Mouse (Mus musculus) stomach, postnatal 0 days (tissue): ENCODE results near the gene Hoxa10. TPM values are rescaled to one million over a fixed set of nuclear protein-coding genes. Genes with fewer than 3 reads are reported as not detected.

ENCODE experiments used
- ATAC-seq: fragments of 200-750 bp; cut with Nextera tagmentation; 2 replicates; pipeline ENCODE4 v1.8.0; 2017; ENCODE audit not compliant: low FRiP score, low TSS enrichment
- DNase-seq: peaks from one replicate; pipeline ENCODE4 v3.0.0-alpha.2; 2016; ENCODE audit warnings: low spot score
- H3K27ac ChIP-seq: fragments of 300-500 bp; sonication (generic); replicated peaks from 2 replicates; pipeline ENCODE4 v1.5.1; 2014; ENCODE audit warnings: mild to moderate bottlenecking, control low read depth
- H3K27me3 ChIP-seq: fragments of 300-500 bp; sonication (generic); 2 replicates; pipeline ENCODE4 v1.6.1; 2014; ENCODE audit warnings: low read length; ENCODE audit not compliant: control insufficient read depth, insufficient read depth
- H3K36me3 ChIP-seq: fragments of 300-500 bp; sonication (generic); 2 replicates; pipeline ENCODE4 v1.6.1; 2014; ENCODE audit warnings: low read length, mixed read lengths; ENCODE audit not compliant: control insufficient read depth, insufficient read depth
- H3K4me1 ChIP-seq: fragments of 300-500 bp; sonication (generic); replicated peaks from 2 replicates; pipeline ENCODE4 v1.6.1; 2014; ENCODE audit warnings: antibody characterized with exemption; ENCODE audit not compliant: control insufficient read depth, insufficient read depth
- H3K4me2 ChIP-seq: fragments of 300-500 bp; sonication (generic); replicated peaks from 2 replicates; pipeline ENCODE4 v1.6.1; 2014; ENCODE audit warnings: low read depth, mild to moderate bottlenecking, control low read depth, moderate library complexity
- H3K4me3 ChIP-seq: fragments of 300-500 bp; sonication (generic); 2 replicates; pipeline ENCODE4 v1.5.1; 2014; ENCODE audit warnings: low read depth, low read length, control low read depth
- H3K9ac ChIP-seq: fragments of 300-500 bp; sonication (generic); 2 replicates; pipeline ENCODE4 v1.6.1; 2014; ENCODE audit warnings: mild to moderate bottlenecking, low read length, control low read depth, mixed read lengths
- H3K9me3 ChIP-seq: fragments of 300-500 bp; sonication (generic); 2 replicates; pipeline ENCODE4 v1.6.1; 2016; ENCODE audit warnings: low read length; ENCODE audit not compliant: control insufficient read depth
- CTCF ChIP-seq: IDR thresholded peaks from 2 replicates; pipeline ENCODE4 v1.5.1; 2016; ENCODE audit warnings: antibody characterized with exemption, low read depth, mild to moderate bottlenecking, moderate library complexity
- EP300 ChIP-seq: optimal IDR thresholded peaks from 2 replicates; pipeline ENCODE3; 2016; ENCODE audit warnings: antibody characterized with exemption
- WGBS: fragments of 180-500 bp; shearing (Covaris S2); extraction: QIAGEN DNeasy Blood & Tissue Kit; methylation state at CpG from one replicate; pipeline ENCODE4 v1.1.7; 2014; 5-methylcytosine and 5-hydroxymethylcytosine counted together
- polyA plus RNA-seq: library from polyadenylated mRNA; unstranded; fragments of >200 nt; fragmentation: Nextera tagmentation; extraction: Ambion mirVana; gene quantifications from 2 replicates; pipeline ENCODE4 v1.2.1, GENCODE M21; 2015

Hoxa10 gene
- polyA plus RNA-seq, 1 experiment from 2014 or later: not detected

DNA sequence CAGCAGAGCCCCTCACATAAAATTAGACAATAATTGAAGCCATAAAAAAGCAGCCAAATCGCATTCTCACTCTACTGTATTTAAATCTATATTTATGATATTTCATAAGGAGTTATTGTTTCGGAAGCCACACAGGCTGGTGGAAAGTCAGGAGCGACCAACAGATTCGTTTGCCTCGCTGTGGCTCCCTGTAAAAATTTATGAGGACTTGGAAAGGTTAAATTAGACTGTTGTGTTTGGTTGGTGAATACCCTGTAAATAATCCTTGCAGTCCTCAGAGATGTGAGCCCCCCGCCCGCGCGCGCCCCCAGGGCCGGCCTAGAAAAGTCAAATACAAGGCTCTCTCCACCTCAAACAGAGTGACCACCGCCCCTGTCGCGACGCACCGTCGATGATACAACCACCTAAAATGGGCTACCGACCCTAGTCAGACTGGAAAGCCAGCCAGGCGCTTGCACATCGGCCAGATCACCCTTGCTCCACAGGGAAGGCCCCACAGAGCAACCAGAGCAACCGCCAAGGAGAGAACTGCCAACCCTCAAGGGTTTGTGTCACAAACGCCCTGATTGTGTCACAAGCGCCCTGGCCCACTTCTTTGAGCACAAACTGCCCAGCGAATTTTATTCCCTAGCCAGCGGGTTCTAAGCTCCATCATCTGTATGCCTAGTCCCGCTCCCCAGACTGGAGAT is 13.9 kb downstream of the Hoxa10 start:
- no peaks in the 10 kb centered on the region for H3K36me3 ChIP-seq
- no peaks in the 10 kb centered on the region for H3K4me1 ChIP-seq
- H3K27ac ChIP-seq: no peak overlapping the region
- no peak overlapping the region for H3K4me2 ChIP-seq
- no peak for TF ChIP-seq CTCF
- TF ChIP-seq EP300: no peak
- no peak overlapping the region for H3K4me3 ChIP-seq
- no peak overlapping the region for H3K9ac ChIP-seq
- DNase-seq: no peak
- WGBS: 8% methylated on average over 26 of the region's 26 CpGs
- H3K27me3 ChIP-seq: peaks cover 44% of the 10 kb centered on the region
- no peak for ATAC-seq
- no peaks in the 10 kb centered on the region for H3K9me3 ChIP-seq

- no peak overlapping the region for H3K27ac ChIP-seq
- no peak for ATAC-seq
- WGBS: 3% methylated on average over 67 of the region's 69 CpGs
- no peak for TF ChIP-seq EP300
- TF ChIP-seq CTCF: no peak
- no peaks in the 10 kb centered on the region for H3K4me1 ChIP-seq
- H3K4me2 ChIP-seq: peak overlapping the region; percentile 25; the same call in 1 of the 2 replicates
- H3K9ac ChIP-seq: no peak overlapping the region
- no peak overlapping the region for H3K4me3 ChIP-seq
- H3K36me3 ChIP-seq: no peaks in the 10 kb centered on the region
- H3K27me3 ChIP-seq: peaks cover 46% of the 10 kb centered on the region
- no peaks in the 10 kb centered on the region for H3K9me3 ChIP-seq
- no peak for DNase-seq
Measured at GRCm38 (mm10) chr6:52225612-52226568, 14.8 kb downstream of the Hoxa10 start.

DNA sequence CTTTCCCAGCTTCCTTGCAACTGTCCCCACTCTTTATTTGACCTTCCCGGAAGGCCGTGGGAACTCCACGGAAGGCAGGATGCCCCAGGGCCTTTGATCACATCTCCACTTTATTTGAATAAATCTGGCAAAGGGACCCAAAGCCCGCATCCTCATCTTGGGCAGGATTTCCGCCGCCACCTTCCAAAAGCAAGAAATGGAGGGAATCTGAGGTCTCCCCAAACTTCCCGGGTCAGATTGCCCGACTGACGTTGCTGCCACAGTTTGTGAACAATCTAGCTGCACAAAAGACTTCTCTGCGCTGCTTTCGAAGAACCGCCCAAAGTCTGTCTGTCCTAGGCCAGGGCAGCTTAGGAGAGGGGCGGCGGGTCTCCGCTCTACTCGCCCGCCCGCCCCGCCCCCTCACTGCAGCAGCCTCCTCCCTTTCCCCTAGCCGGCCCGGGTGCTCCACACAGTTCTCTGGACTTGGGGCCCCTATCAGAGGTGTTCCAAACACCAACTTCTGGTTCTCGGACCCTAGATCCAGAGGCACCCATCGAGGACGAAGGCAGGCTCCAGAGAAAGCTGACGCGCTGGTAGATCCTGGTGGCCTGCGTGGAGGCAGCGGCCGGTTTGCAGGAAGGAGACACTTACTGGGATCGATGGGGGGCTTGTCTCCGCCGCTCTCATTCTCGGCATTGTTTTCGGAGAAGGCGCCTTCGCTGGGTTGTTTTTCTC is 15.6 kb downstream of the Hoxa10 start:
- no peaks in the 10 kb centered on the region for H3K4me1 ChIP-seq
- WGBS: 5% methylated on average over 36 of the region's 36 CpGs
- H3K27me3 ChIP-seq: peaks cover 46% of the 10 kb centered on the region; the same call in 1 of the 2 replicates
- H3K4me3 ChIP-seq: 0 out of 2 replicates have a peak overlapping the region, but pooled peaks have one; percentile 6
- H3K27ac ChIP-seq: no peak overlapping the region
- DNase-seq: no peak
- no peak for ATAC-seq
- H3K36me3 ChIP-seq: no peaks in the 10 kb centered on the region
- no peaks in the 10 kb centered on the region for H3K9me3 ChIP-seq
- TF ChIP-seq EP300 (no peak), CTCF (no peak)
- no peak overlapping the region for H3K9ac ChIP-seq
- H3K4me2 ChIP-seq: no peak overlapping the region

GRCm38 (mm10) chr6:52223939-52224760 is 16.5 kb downstream of the Hoxa10 start:
- H3K36me3 ChIP-seq: no peaks in the 10 kb centered on the region
- no peak overlapping the region for H3K4me2 ChIP-seq
- peak overlapping the region; percentile 15 for H3K4me3 ChIP-seq
- no peak for ATAC-seq
- no peaks in the 10 kb centered on the region for H3K9me3 ChIP-seq
- DNase-seq: no peak
- WGBS: 13% methylated on average over 24 of the region's 24 CpGs
- TF ChIP-seq EP300: no peak
- TF ChIP-seq CTCF: no peak
- peak overlapping the region; percentile 8; the same call in 1 of the 2 replicates for H3K27ac ChIP-seq
- no peak overlapping the region for H3K9ac ChIP-seq
- no peaks in the 10 kb centered on the region for H3K4me1 ChIP-seq
- H3K27me3 ChIP-seq: peaks cover 45% of the 10 kb centered on the region; the same call in 1 of the 2 replicates

GRCm38 (mm10) chr6:52222729-52223128 is 17.9 kb downstream of the Hoxa10 start:
- 55% methylated on average over 13 of the region's 13 CpGs for WGBS
- Histone ChIP-seq H3K4me3 (no peak overlapping the region), H3K4me1 (no peaks in the 10 kb centered on the region), H3K9me3 (no peaks in the 10 kb centered on the region), H3K27ac (no peak overlapping the region), H3K36me3 (no peaks in the 10 kb centered on the region), H3K4me2 (0 out of 2 replicates have a peak overlapping the region, but pooled peaks have one; percentile 6), H3K9ac (no peak overlapping the region), H3K27me3 (peaks cover 38% of the 10 kb centered on the region; the same call in 1 of the 2 replicates)
- ATAC-seq (no peak), DNase-seq (no peak)
- no peak for TF ChIP-seq CTCF
